Mouse (Mus musculus): ENCODE data around the gene Rhbdf1. TPM values are rescaled to one million over a fixed set of nuclear protein-coding genes. Genes with fewer than 3 reads are reported as not detected.
"Not testable (repeated sequence)": the region's sequence is repeated elsewhere in the genome, so short reads cannot be mapped to it uniquely, and the experiment has no call there.

The Rhbdf1 gene
- total RNA-seq, 2 experiments from 2014 or later = 17.9 to 19.9 TPM

- peak; percentile 14 for DNase-seq
- Histone ChIP-seq H3K4me3 (no peak overlapping the region), H3K27ac (no peak overlapping the region)
- TF ChIP-seq CTCF (IDR thresholded peaks at IDR 0.05) = no peak
- intact Hi-C loops (cut with DNase I) = loop anchor here (10.0 kb wide), 1 partner anchor 114 kb away; no protein-coding TSS in a partner anchor
These were observed 11.5 kb downstream of the Rhbdf1 start for GRCm38 (mm10) chr11:32210623-32211022.

- Histone ChIP-seq H3K27ac (peak within 1 kb of the TSS; percentile 81), H3K4me3 (peak within 1 kb of the TSS; percentile 86)
- intact Hi-C loops (cut with DNase I) = loop anchor here (5.0 kb wide), 1 partner anchor 37 kb away; no protein-coding TSS in a partner anchor
- peak; percentile 97 for DNase-seq
- TF ChIP-seq CTCF (IDR thresholded peaks at IDR 0.05) = peak; percentile 44
These were observed 16.8 kb downstream of the Rhbdf1 start, which contains the start of gene Snrnp25 for GRCm38 (mm10) chr11:32205058-32205873. TSS of gene Snrnp25 (plus strand) at chr11:32205415.

- TF ChIP-seq CTCF (IDR thresholded peaks at IDR 0.05) = no peak
- H3K27ac ChIP-seq = no peak overlapping the region
- intact Hi-C loops (cut with DNase I) = no loop called here
- DNase-seq = no peak
- no peak overlapping the region for H3K4me3 ChIP-seq
These were observed 20.0 kb downstream of the Rhbdf1 start for GRCm38 (mm10) chr11:32201922-32202685.

GRCm38 (mm10) chr11:32200992-32201391 is 21.1 kb downstream of the Rhbdf1 start:
- H3K4me3 ChIP-seq; H3K27ac ChIP-seq; intact Hi-C loops (cut with DNase I); DNase-seq: not testable (repeated sequence)
- TF ChIP-seq CTCF (IDR thresholded peaks at IDR 0.05) = peak; percentile 36

GRCm38 (mm10) chr11:32200075-32200601 is 22.0 kb downstream of the Rhbdf1 start, which contains the start of gene Il9r:
TSS of gene Il9r (minus strand) at chr11:32200279.
- no peak for DNase-seq
- intact Hi-C loops (cut with DNase I) = no loop called here
- no peak within 1 kb of the TSS for H3K4me3 ChIP-seq
- no peak within 1 kb of the TSS for H3K27ac ChIP-seq
- no peak for TF ChIP-seq CTCF (IDR thresholded peaks at IDR 0.05)

- DNase-seq = no peak
- intact Hi-C loops (cut with DNase I) = no loop called here
- no peak for TF ChIP-seq CTCF (IDR thresholded peaks at IDR 0.05)
- Histone ChIP-seq H3K27ac (no peak overlapping the region), H3K4me3 (no peak overlapping the region)
These were observed 22.9 kb downstream of the Rhbdf1 start for GRCm38 (mm10) chr11:32199230-32199629.

- no peak for TF ChIP-seq CTCF (IDR thresholded peaks at IDR 0.05)
- no peak overlapping the region for H3K4me3 ChIP-seq
- intact Hi-C loops (cut with DNase I) = no loop called here
- no peak for DNase-seq
- H3K27ac ChIP-seq = no peak overlapping the region
These were observed 23.7 kb downstream of the Rhbdf1 start for GRCm38 (mm10) chr11:32198256-32198955.

GRCm38 (mm10) chr11:32197766-32198165 is 24.3 kb downstream of the Rhbdf1 start:
- intact Hi-C loops (cut with DNase I) = no loop called here
- Histone ChIP-seq H3K4me3 (no peak overlapping the region), H3K27ac (no peak overlapping the region)
- TF ChIP-seq CTCF (IDR thresholded peaks at IDR 0.05) = no peak
- no peak for DNase-seq

GRCm38 (mm10) chr11:32196727-32197126 is 25.4 kb downstream of the Rhbdf1 start:
- intact Hi-C loops (cut with DNase I) = no loop called here
- no peak for TF ChIP-seq CTCF (IDR thresholded peaks at IDR 0.05)
- no peak for DNase-seq

GRCm38 (mm10) chr11:32195867-32196540 is 26.1 kb downstream of the Rhbdf1 start:
- no peak overlapping the region for H3K4me3 ChIP-seq
- no peak overlapping the region for H3K27ac ChIP-seq
- TF ChIP-seq CTCF (IDR thresholded peaks at IDR 0.05) = no peak
- intact Hi-C loops (cut with DNase I) = no loop called here
- no peak for DNase-seq

More at GRCm38 (mm10) chr11:32196727-32197126, 25.4 kb downstream of the Rhbdf1 start:
- Histone ChIP-seq H3K27ac (no peak overlapping the region), H3K4me3 (no peak overlapping the region)

GRCm38 (mm10) chr11:32194626-32195025 is 27.5 kb downstream of the Rhbdf1 start:
- Histone ChIP-seq H3K4me3 (no peak overlapping the region), H3K27ac (no peak overlapping the region)
- TF ChIP-seq CTCF (IDR thresholded peaks at IDR 0.05) = no peak
- intact Hi-C loops (cut with DNase I) = no loop called here
- no peak for DNase-seq

- Histone ChIP-seq H3K27ac (no peak overlapping the region), H3K4me3 (no peak overlapping the region)
- no peak for DNase-seq
- TF ChIP-seq CTCF (IDR thresholded peaks at IDR 0.05) = no peak
- intact Hi-C loops (cut with DNase I) = no loop called here
These were observed 28.0 kb downstream of the Rhbdf1 start for GRCm38 (mm10) chr11:32194086-32194485.

Data from gastrocnemius, adult 2 months (tissue).